Mouse (Mus musculus): ENCODE results near the gene Pdrg1. TPM values are rescaled to one million over a fixed set of nuclear protein-coding genes. Genes with fewer than 3 reads are reported as not detected.

Gene Pdrg1
- polyA plus RNA-seq, 1 experiment from 2014 or later = 197 TPM

GRCm38 (mm10) chr2:153049288-153049996, 34.2 kb upstream of the Pdrg1 start:
- H3K9ac ChIP-seq = peak overlapping the region; percentile 49
- no peaks in the 10 kb centered on the region for H3K9me3 ChIP-seq
- peak overlapping the region; percentile 88 for H3K27ac ChIP-seq
- no peak overlapping the region for H3K4me3 ChIP-seq
- H3K4me2 ChIP-seq = no peak overlapping the region
- H3K4me1 ChIP-seq (replicated peaks) = peaks cover 52% of the 10 kb centered on the region
- peaks cover 28% of the 10 kb centered on the region for H3K27me3 ChIP-seq
- ATAC-seq (ENCODE audit: low FRiP score) = peak; percentile 69
- WGBS = 37% methylated on average over 9 of the region's 9 CpGs
- peaks cover 12% of the 10 kb centered on the region for H3K36me3 ChIP-seq

GRCm38 (mm10) chr2:153047828-153048465, 32.7 kb upstream of the Pdrg1 start:
- Histone ChIP-seq H3K4me3 (no peak overlapping the region), H3K9me3 (no peaks in the 10 kb centered on the region), H3K4me1 (replicated peaks) (peaks cover 51% of the 10 kb centered on the region), H3K4me2 (no peak overlapping the region), H3K27me3 (peaks cover 23% of the 10 kb centered on the region), H3K36me3 (no peaks in the 10 kb centered on the region), H3K27ac (peak overlapping the region; percentile 88; the same call in 1 of the 2 replicates), H3K9ac (no peak overlapping the region)
- no peak for ATAC-seq (ENCODE audit: low FRiP score)
- WGBS = 50% methylated on average over 17 of the region's 17 CpGs

GRCm38 (mm10) chr2:153045884-153046299, 30.7 kb upstream of the Pdrg1 start:
- 31% methylated on average over 8 of the region's 8 CpGs for WGBS
- Histone ChIP-seq H3K27ac (peak overlapping the region; percentile 80), H3K4me3 (no peak overlapping the region), H3K9ac (peak overlapping the region; percentile 29; the same call in 1 of the 2 replicates), H3K36me3 (no peaks in the 10 kb centered on the region), H3K27me3 (peaks cover 3% of the 10 kb centered on the region; the same call in 1 of the 2 replicates), H3K9me3 (no peaks in the 10 kb centered on the region), H3K4me2 (no peak overlapping the region), H3K4me1 (replicated peaks) (peaks cover 44% of the 10 kb centered on the region)
- ATAC-seq (ENCODE audit: low FRiP score) = peak; percentile 33; the same call in 1 of the 2 replicates

GRCm38 (mm10) chr2:153043886-153044285, 28.7 kb upstream of the Pdrg1 start:
- Histone ChIP-seq H3K4me2 (no peak overlapping the region), H3K27ac (no peak overlapping the region), H3K9me3 (no peaks in the 10 kb centered on the region), H3K4me3 (no peak overlapping the region), H3K4me1 (replicated peaks) (peaks cover 32% of the 10 kb centered on the region), H3K9ac (no peak overlapping the region), H3K36me3 (no peaks in the 10 kb centered on the region; the same call in 1 of the 2 replicates), H3K27me3 (no peaks in the 10 kb centered on the region)
- ATAC-seq (ENCODE audit: low FRiP score) = no peak
- WGBS = 66% methylated on average over 3 of the region's 3 CpGs

- Histone ChIP-seq H3K4me1 (replicated peaks) (peaks cover 62% of the 10 kb centered on the region), H3K27me3 (peaks cover 6% of the 10 kb centered on the region; the same call in 1 of the 2 replicates), H3K4me3 (no peak overlapping the region), H3K9ac (peak overlapping the region; percentile 43; the same call in 1 of the 2 replicates), H3K9me3 (no peaks in the 10 kb centered on the region), H3K27ac (no peak overlapping the region), H3K36me3 (no peaks in the 10 kb centered on the region; the same call in 1 of the 2 replicates), H3K4me2 (no peak overlapping the region)
- 44% methylated on average over 2 of the region's 2 CpGs for WGBS
- ATAC-seq (ENCODE audit: low FRiP score) = no peak
Measured at GRCm38 (mm10) chr2:153036690-153037089, 21.5 kb upstream of the Pdrg1 start.

GRCm38 (mm10) chr2:153033545-153034230, 18.5 kb upstream of the Pdrg1 start:
- no peak for ATAC-seq (ENCODE audit: low FRiP score)
- Histone ChIP-seq H3K27me3 (peaks cover 16% of the 10 kb centered on the region), H3K4me1 (replicated peaks) (peaks cover 77% of the 10 kb centered on the region), H3K36me3 (no peaks in the 10 kb centered on the region; the same call in 1 of the 2 replicates), H3K4me2 (peak overlapping the region; percentile 76), H3K9ac (peak overlapping the region; percentile 88), H3K9me3 (no peaks in the 10 kb centered on the region), H3K27ac (no peak overlapping the region), H3K4me3 (peak overlapping the region; percentile 76)
- WGBS = 71% methylated on average over 5 of the region's 5 CpGs

- peak overlapping the region; percentile 88 for H3K9ac ChIP-seq
- H3K4me3 ChIP-seq = peak overlapping the region; percentile 76
- peaks cover 70% of the 10 kb centered on the region for H3K4me1 ChIP-seq (replicated peaks)
- H3K27ac ChIP-seq = peak overlapping the region; percentile 94
- peak overlapping the region; percentile 76 for H3K4me2 ChIP-seq
- H3K36me3 ChIP-seq = no peaks in the 10 kb centered on the region
- WGBS = 16% methylated on average over 4 of the region's 4 CpGs
- H3K9me3 ChIP-seq = no peaks in the 10 kb centered on the region
- ATAC-seq (ENCODE audit: low FRiP score) = no peak
- H3K27me3 ChIP-seq = peaks cover 19% of the 10 kb centered on the region
Measured at GRCm38 (mm10) chr2:153032973-153033372, 17.7 kb upstream of the Pdrg1 start.

- Histone ChIP-seq H3K9me3 (no peaks in the 10 kb centered on the region), H3K27ac (peak overlapping the region; percentile 94), H3K9ac (peak overlapping the region; percentile 88), H3K4me1 (replicated peaks) (peaks cover 67% of the 10 kb centered on the region), H3K36me3 (no peaks in the 10 kb centered on the region), H3K4me2 (peak overlapping the region; percentile 76), H3K27me3 (peaks cover 19% of the 10 kb centered on the region), H3K4me3 (peak overlapping the region; percentile 76)
- peak; percentile 71 for ATAC-seq (ENCODE audit: low FRiP score)
- WGBS = 2% methylated on average over 56 of the region's 58 CpGs
Measured at GRCm38 (mm10) chr2:153032083-153032842, 17.0 kb upstream of the Pdrg1 start.

GRCm38 (mm10) chr2:153031126-153032082, 16.2 kb upstream of the Pdrg1 start, which contains the start of gene Xkr7:
Gene Xkr7 (plus strand): TSS chr2:153031852.
- H3K27ac ChIP-seq = peak within 1 kb of the TSS; percentile 94
- peak; percentile 87 for ATAC-seq (ENCODE audit: low FRiP score)
- peak within 1 kb of the TSS; percentile 88 for H3K9ac ChIP-seq
- H3K9me3 ChIP-seq = no peaks in the 10 kb centered on the region
- H3K4me3 ChIP-seq = peak within 1 kb of the TSS; percentile 76
- H3K27me3 ChIP-seq = peaks cover 19% of the 10 kb centered on the region
- peaks cover 59% of the 10 kb centered on the region for H3K4me1 ChIP-seq (replicated peaks)
- peak within 1 kb of the TSS; percentile 76 for H3K4me2 ChIP-seq
- under 1% methylated on average over 38 of the region's 54 CpGs for WGBS
- no peaks in the 10 kb centered on the region for H3K36me3 ChIP-seq

- H3K9ac ChIP-seq = no peak overlapping the region; the same call in 1 of the 2 replicates
- H3K4me3 ChIP-seq = no peak overlapping the region
- no peaks in the 10 kb centered on the region for H3K36me3 ChIP-seq
- H3K27ac ChIP-seq = peak overlapping the region; percentile 58; the same call in 1 of the 2 replicates
- peak overlapping the region; percentile 76 for H3K4me2 ChIP-seq
- H3K27me3 ChIP-seq = peaks cover 19% of the 10 kb centered on the region
- H3K9me3 ChIP-seq = no peaks in the 10 kb centered on the region
- H3K4me1 ChIP-seq (replicated peaks) = peaks cover 51% of the 10 kb centered on the region
- 15% methylated on average over 4 of the region's 4 CpGs for WGBS
- ATAC-seq (ENCODE audit: low FRiP score) = no peak
Measured at GRCm38 (mm10) chr2:153030422-153030821, 15.2 kb upstream of the Pdrg1 start.

- no peaks in the 10 kb centered on the region for H3K36me3 ChIP-seq
- ATAC-seq (ENCODE audit: low FRiP score) = no peak
- H3K4me3 ChIP-seq = no peak overlapping the region
- H3K9me3 ChIP-seq = no peaks in the 10 kb centered on the region
- H3K4me2 ChIP-seq = no peak overlapping the region
- WGBS = 50% methylated on average over 4 of the region's 4 CpGs
- no peak overlapping the region for H3K27ac ChIP-seq
- H3K27me3 ChIP-seq = peaks cover 20% of the 10 kb centered on the region
- H3K4me1 ChIP-seq (replicated peaks) = peaks cover 23% of the 10 kb centered on the region
- no peak overlapping the region for H3K9ac ChIP-seq
Measured at GRCm38 (mm10) chr2:153027501-153027900, 12.3 kb upstream of the Pdrg1 start.
